Mouse (Mus musculus): ENCODE results near the gene Tnfrsf22.

DNA sequence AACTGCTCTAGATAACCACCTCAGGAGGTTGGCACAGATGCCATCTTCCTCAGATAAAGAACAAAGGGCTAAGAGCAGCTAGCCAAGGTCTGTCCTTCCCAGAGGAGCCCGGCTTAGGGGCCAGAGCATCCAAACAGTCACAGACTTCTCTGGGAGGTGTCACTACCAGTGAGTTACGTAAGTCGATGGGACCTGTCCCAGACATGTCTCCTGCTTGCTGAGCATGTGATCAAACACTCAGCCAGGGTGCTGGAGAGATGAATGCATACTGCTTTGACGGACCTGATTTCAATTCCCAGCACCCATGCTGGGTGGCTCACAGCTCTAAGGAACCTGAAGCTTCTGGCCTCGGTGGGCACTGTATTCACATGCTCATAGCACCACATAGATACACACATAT is 61.9 kb downstream of the Tnfrsf22 start:
- TF ChIP-seq CTCF (IDR thresholded peaks at IDR 0.05; ENCODE audit: borderline replicate concordance, extremely low read depth, insufficient read depth, insufficient read length): no peak
- no peak for TF ChIP-seq POLR2A (IDR thresholded peaks at IDR 0.05; ENCODE audit: borderline replicate concordance, extremely low read depth, insufficient read depth, insufficient read length, poor library complexity, severe bottlenecking)
